In genomic region chr1:74794487-74795144, GRCm38 (mm10) we compare ENCODE assay signal across 8 mouse cellular contexts. TPM values are rescaled to one million over a fixed set of nuclear protein-coding genes. Genes with fewer than 3 reads are reported as not detected.
DNase-seq lines count a peak whose midpoint lies in the region; ATAC-seq lines count a peak whose summit lies in the region.

No protein-coding gene starts in this region.

- peak overlapping the region; percentile 49 for H3K4me2 ChIP-seq in kidney, embryonic 16.5 days (replicated peaks; ENCODE audit: low read depth, low read length)
- H3K4me2 ChIP-seq in hindbrain, embryonic 14.5 days (replicated peaks), result peak overlapping the region; percentile 45
- H3K4me2 ChIP-seq in midbrain, embryonic 16.5 days (ENCODE audit: low read length), result peak overlapping the region; percentile 61

- no peak overlapping the region for H3K27ac ChIP-seq in kidney, embryonic 16.5 days (ENCODE audit: low read length)
- no peak overlapping the region for H3K27ac ChIP-seq in hindbrain, embryonic 14.5 days
- H3K27ac ChIP-seq in midbrain, embryonic 16.5 days (ENCODE audit: low read length), result no peak overlapping the region

- H3K9me3 ChIP-seq in kidney, embryonic 16.5 days (ENCODE audit: low read length), result no peaks in the 10 kb centered on the region
- no peaks in the 10 kb centered on the region for H3K9me3 ChIP-seq in hindbrain, embryonic 14.5 days (ENCODE audit: control insufficient read depth, low read length)
- H3K9me3 ChIP-seq in midbrain, embryonic 16.5 days (replicated peaks; ENCODE audit: control insufficient read depth, low read length, poor library complexity, severe bottlenecking), result no peaks in the 10 kb centered on the region

- H3K9ac ChIP-seq in kidney, embryonic 16.5 days (replicated peaks; ENCODE audit: low read length), result 0 out of 2 replicates have a peak overlapping the region, but pooled peaks have one; percentile 1
- no peak overlapping the region for H3K9ac ChIP-seq in hindbrain, embryonic 14.5 days
- peak overlapping the region; percentile 41 for H3K9ac ChIP-seq in midbrain, embryonic 16.5 days (ENCODE audit: low read depth, low read length)

- peak; percentile 43 for ATAC-seq in kidney, embryonic 16.5 days (ENCODE audit: low FRiP score, low TSS enrichment)
- ATAC-seq in hindbrain, embryonic 14.5 days (ENCODE audit: low FRiP score), result 0 out of 2 replicates have a peak, but pooled peaks have one; percentile 22
- ATAC-seq in midbrain, embryonic 16.5 days, result no peak

- no peaks in the 10 kb centered on the region for H3K36me3 ChIP-seq in kidney, embryonic 16.5 days (ENCODE audit: insufficient read depth, low read length)
- no peaks in the 10 kb centered on the region for H3K36me3 ChIP-seq in hindbrain, embryonic 14.5 days (replicated peaks; ENCODE audit: control insufficient read depth, insufficient read depth)
- H3K36me3 ChIP-seq in midbrain, embryonic 16.5 days (ENCODE audit: control insufficient read depth, insufficient read depth, low read length), result no peaks in the 10 kb centered on the region

- peak overlapping the region; percentile 24 for H3K4me3 ChIP-seq in kidney, embryonic 16.5 days (ENCODE audit: low read length)
- H3K4me3 ChIP-seq in hindbrain, embryonic 14.5 days (replicated peaks; ENCODE audit: low read length), result peak overlapping the region; percentile 16
- peak overlapping the region; percentile 29 for H3K4me3 ChIP-seq in midbrain, embryonic 16.5 days (ENCODE audit: low read depth, low read length)

- peaks cover 99% of the 10 kb centered on the region for H3K27me3 ChIP-seq in kidney, embryonic 16.5 days (ENCODE audit: insufficient read depth, low read length)
- peaks cover 96% of the 10 kb centered on the region for H3K27me3 ChIP-seq in hindbrain, embryonic 14.5 days (ENCODE audit: control insufficient read depth, insufficient read depth, low read length)
- peaks cover 56% of the 10 kb centered on the region for H3K27me3 ChIP-seq in midbrain, embryonic 16.5 days (ENCODE audit: control insufficient read depth, insufficient read depth, low read depth, low read length)

- WGBS in kidney, embryonic 16.5 days, result under 1% methylated on average over 32 of the region's 38 CpGs
- under 1% methylated on average over 33 of the region's 38 CpGs for WGBS in hindbrain, embryonic 14.5 days
- under 1% methylated on average over 38 of the region's 38 CpGs for WGBS in midbrain, embryonic 16.5 days

- DNase-seq in kidney, adult 9 months, result no peak
- DNase-seq in brain, adult 2 months (ENCODE audit: low read depth, low spot score), result peak; percentile 45
- no peak for DNase-seq in hindbrain, embryonic 14.5 days (ENCODE audit: low spot score)
- no peak for DNase-seq in gastrocnemius, adult 8-10 months (ENCODE audit: low spot score in 2 of 2)
- no peak for DNase-seq in thymus, postnatal 4 days
- no peak for DNase-seq in gastrocnemius, postnatal 25 days

- peaks cover 25% of the 10 kb centered on the region for H3K4me1 ChIP-seq in kidney, embryonic 16.5 days (ENCODE audit: insufficient read depth, low read length)
- peaks cover 23% of the 10 kb centered on the region for H3K4me1 ChIP-seq in hindbrain, embryonic 14.5 days (replicated peaks; ENCODE audit: control insufficient read depth, insufficient read depth, low read length)
- H3K4me1 ChIP-seq in midbrain, embryonic 16.5 days (ENCODE audit: control insufficient read depth, insufficient read depth, low read length), result peaks cover 26% of the 10 kb centered on the region

RNA-seq across cellular contexts. Expression of gene Wnt10a, which starts 3.3 kb away (rescaled TPM):
- polyA plus RNA-seq in kidney, embryonic 16.5 days (2015; fragmentation: Nextera tagmentation; extraction: Ambion mirVana), result 0.50 and 0.57 TPM in 2 replicates
- 0.13 and 0.21 TPM in 2 replicates for polyA plus RNA-seq in hindbrain, embryonic 14.5 days (2014; fragmentation: Nextera tagmentation; extraction: Ambion mirVana)
- 0.10 and 0.47 TPM in 2 replicates for polyA plus RNA-seq in midbrain, embryonic 16.5 days (2015; fragmentation: Nextera tagmentation; extraction: Ambion mirVana)
- total RNA-seq in gastrocnemius, adult 8-10 months (2022), result under 1 TPM in 1 of 4 experiments, not detected in 3; 0.16 TPM
- total RNA-seq in gastrocnemius, postnatal 25 days (2021), result not detected

RNA-seq across cellular contexts. Expression of gene Wnt6, which starts 22.9 kb away (rescaled TPM):
- 1.9 and 2.5 TPM in 2 replicates for polyA plus RNA-seq in kidney, embryonic 16.5 days (2015; fragmentation: Nextera tagmentation; extraction: Ambion mirVana)
- 4.4 TPM in 2 replicates for polyA plus RNA-seq in hindbrain, embryonic 14.5 days (2014; fragmentation: Nextera tagmentation; extraction: Ambion mirVana)
- polyA plus RNA-seq in midbrain, embryonic 16.5 days (2015; fragmentation: Nextera tagmentation; extraction: Ambion mirVana), result 3.6 and 4.2 TPM in 2 replicates
- under 1 TPM in 3 of 4 experiments, not detected in 1; 0.27 to 0.72 (median 0.48) TPM for total RNA-seq in gastrocnemius, adult 8-10 months (2022)
- total RNA-seq in gastrocnemius, postnatal 25 days (2021), result under 1 TPM; 0.46 TPM

RNA-seq across cellular contexts. Expression of gene Prkag3, which starts 45.6 kb away (rescaled TPM):
- polyA plus RNA-seq in kidney, embryonic 16.5 days (2015; fragmentation: Nextera tagmentation; extraction: Ambion mirVana), result 0.49 and 0.55 TPM in 2 replicates
- polyA plus RNA-seq in hindbrain, embryonic 14.5 days (2014; fragmentation: Nextera tagmentation; extraction: Ambion mirVana), result not detected in 2 replicates
- polyA plus RNA-seq in midbrain, embryonic 16.5 days (2015; fragmentation: Nextera tagmentation; extraction: Ambion mirVana), result not detected in 2 replicates
- 100 to 1,000 TPM in 3 of 4 experiments, 10 to 100 TPM in 1; 76.0 to 167 (median 125) TPM for total RNA-seq in gastrocnemius, adult 8-10 months (2022)
- total RNA-seq in gastrocnemius, postnatal 25 days (2021), result 10 to 100 TPM; 54.4 to 93.4 TPM
